Mouse (Mus musculus): Measurements from ENCODE around the gene Nfia. TPM values are rescaled to one million over a fixed set of nuclear protein-coding genes. Genes with fewer than 3 reads are reported as not detected.

The Nfia gene
- total RNA-seq, 1 experiment from 2014 or later: 16.9 TPM

DNA sequence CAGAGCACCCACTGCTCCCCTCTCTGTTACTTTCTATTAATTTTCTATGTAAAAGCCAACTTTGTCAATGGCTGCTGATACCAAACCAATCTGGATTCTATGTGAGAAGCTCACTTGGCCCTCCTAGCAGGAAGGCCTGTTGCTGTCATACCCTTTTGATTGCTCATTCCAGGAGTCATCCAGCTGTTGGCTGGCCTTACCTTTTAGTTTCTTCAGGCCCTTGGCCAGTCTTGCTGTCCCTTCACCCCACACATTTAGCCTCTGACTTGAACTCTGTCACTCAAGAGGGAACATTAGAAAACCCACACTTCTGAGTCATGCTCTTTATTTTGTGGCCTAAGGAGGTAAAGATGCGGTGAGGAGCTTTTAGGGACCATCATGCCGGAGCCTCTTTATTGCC, 91.7 kb downstream of the Nfia start:
- no peak for ATAC-seq (replicated peaks in 1 of 2; ENCODE audit: insufficient read depth in 1 of 2, low FRiP score in 2 of 2, low TSS enrichment in 1 of 2, low read depth in 1 of 2, poor library complexity in 2 of 2, severe bottlenecking in 2 of 2)

DNA sequence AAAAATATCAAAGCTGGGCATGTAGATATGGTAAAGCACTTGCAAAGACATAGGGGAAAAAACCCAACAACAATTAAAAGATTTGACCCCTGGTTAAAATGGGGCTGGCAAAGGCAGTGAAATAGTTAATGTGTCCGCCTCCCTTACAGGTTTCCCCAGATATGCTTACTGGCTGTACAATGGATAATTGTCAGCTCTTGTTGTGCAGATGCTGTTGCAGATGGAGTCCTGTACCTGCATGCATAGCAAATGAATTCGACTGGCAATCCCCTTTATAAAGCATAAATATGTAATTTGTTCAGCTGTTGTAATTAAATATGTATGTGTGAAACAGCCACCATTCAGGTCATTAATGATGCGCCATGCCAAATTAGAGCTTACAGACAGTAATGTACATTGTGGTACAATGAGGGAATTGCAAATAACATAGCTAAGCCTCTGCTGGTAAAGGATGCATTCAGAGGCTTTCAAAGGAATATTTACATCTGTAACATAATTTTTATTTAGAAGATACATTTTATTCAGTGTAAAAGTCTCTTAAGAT, 92.9 kb downstream of the Nfia start:
- ATAC-seq (replicated peaks in 1 of 2; ENCODE audit: insufficient read depth in 1 of 2, low FRiP score in 2 of 2, low TSS enrichment in 1 of 2, low read depth in 1 of 2, poor library complexity in 2 of 2, severe bottlenecking in 2 of 2): no peak

DNA sequence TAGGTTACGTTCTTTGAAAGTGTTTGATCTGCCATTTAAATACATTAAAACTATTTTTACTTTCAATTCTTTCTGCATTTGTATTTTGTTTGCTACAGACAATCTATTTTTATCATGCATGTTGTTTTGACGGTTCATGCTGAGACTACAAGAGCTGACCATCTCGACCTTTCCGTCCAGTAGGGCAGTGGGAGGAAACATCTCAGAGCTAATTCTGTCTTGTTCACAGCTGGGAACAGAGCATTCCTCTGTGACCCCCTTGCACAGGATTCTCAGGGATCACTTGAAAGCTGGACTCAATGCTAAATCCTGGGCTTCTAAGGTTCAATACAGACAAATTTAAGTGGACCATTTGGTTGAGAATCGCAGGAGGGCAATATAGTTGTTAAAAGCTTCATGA, 93.9 kb downstream of the Nfia start:
- no peak for ATAC-seq (replicated peaks in 1 of 2; ENCODE audit: insufficient read depth in 1 of 2, low FRiP score in 2 of 2, low TSS enrichment in 1 of 2, low read depth in 1 of 2, poor library complexity in 2 of 2, severe bottlenecking in 2 of 2)

DNA sequence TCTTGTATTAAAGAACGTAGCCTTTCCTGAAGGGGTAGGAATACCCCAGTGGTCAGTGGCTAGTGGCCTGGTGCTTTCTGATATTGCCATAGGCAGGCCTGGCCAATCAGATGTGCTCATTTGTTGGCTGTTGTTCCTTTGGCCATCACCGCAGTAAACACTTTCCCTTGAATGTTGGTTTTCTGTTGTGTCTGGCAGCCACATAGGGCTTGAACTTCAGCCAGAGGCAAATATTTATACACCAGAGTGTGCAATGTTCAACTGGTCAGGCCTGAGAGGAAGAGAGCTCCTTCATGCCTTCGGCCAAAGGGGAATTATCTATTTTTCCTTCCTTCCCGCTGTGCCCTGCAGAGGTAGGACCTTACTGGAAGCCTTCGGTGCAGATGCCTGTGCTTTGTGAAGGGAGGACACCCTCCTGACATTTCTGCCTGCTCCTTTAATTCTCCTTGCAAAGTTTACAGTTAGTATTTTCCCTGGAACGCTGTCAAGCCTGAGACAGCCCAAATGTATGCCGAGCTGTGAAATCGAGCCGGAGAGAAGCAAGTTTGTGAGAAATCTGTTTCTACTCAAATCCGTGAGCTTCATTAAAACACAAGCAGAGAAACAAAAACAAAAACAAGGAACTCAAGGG, 95.9 kb downstream of the Nfia start:
- no peak for ATAC-seq (replicated peaks in 1 of 2; ENCODE audit: insufficient read depth in 1 of 2, low FRiP score in 2 of 2, low TSS enrichment in 1 of 2, low read depth in 1 of 2, poor library complexity in 2 of 2, severe bottlenecking in 2 of 2)

DNA sequence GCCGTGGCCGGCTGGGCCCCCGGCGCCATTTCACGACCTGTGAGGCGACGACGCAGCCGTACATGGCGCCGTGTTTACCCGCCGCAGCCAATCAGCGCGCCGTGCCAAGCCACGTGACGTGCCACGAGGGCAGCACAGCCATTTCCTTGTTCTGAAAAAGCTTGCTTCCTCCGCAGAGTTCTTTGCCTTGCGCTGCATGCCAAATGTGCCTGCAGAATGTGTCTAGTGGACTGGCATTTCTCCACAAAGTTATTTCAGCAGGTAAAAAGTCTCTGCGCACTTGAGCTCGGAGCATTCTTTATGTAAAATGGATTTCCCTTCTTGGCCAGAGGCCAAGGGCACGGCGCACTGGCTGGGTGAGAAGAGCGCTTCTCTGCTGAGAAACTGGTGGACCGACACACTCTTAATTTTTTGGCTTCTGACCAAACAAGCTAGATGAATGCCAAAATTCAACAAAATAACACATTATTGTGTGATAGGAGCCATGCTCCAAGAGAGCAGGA, 96.5 kb downstream of the Nfia start:
- ATAC-seq (replicated peaks in 1 of 2; ENCODE audit: insufficient read depth in 1 of 2, low FRiP score in 2 of 2, low TSS enrichment in 1 of 2, low read depth in 1 of 2, poor library complexity in 2 of 2, severe bottlenecking in 2 of 2): no peak

DNA sequence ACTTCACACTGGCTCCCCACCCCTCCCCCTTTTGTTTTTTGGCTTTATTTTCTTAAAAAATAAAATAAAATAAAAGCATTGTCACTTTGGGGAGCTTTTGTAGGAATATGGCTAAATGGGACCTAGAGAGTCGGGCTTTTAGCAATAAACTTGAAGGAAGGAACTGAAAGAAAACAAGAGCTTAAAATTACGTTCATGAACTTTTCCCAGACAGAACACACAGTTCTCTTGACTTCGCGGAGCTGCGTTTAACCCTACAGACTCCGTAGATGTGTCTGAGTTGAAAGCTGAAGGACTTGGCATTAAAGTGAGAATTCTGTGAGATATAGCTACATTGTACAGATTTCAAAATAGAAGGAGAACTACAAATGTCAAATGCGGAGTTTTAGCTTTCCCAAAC, 96.9 kb downstream of the Nfia start:
- ATAC-seq (replicated peaks in 1 of 2; ENCODE audit: insufficient read depth in 1 of 2, low FRiP score in 2 of 2, low TSS enrichment in 1 of 2, low read depth in 1 of 2, poor library complexity in 2 of 2, severe bottlenecking in 2 of 2): no peak

DNA sequence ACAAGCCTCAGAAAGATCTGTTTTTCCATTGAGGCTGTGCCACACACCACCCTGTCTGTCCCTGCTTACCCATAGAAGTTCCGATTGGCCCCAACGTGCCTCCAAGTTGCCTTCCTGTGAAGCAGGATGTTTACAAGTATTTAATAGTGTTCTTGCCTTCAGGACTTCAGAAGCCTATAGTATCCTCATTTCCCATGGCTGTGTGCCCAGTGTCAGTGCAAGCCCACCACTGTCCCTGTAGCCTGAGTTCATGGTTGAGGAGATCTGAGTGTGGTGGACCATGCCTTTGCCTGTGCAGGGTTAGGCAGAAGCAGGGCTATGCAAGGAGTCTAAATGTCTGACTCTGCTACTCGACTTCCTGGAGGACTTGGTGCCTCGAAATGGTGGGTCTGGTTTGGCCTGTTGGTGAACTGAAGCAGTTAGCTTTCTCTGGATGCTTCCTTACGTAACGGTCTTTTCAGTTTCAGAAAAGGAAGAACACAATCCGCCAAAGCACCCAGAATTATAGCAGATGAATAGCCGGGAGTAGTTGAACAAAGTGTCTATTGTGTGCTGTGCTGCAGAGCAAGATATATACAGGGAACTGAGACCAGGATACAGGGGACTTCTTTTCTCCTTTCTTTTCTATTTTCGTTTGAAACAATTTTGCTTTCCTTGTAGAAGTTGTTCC, 99.4 kb downstream of the Nfia start:
- no peak for ATAC-seq (replicated peaks in 1 of 2; ENCODE audit: insufficient read depth in 1 of 2, low FRiP score in 2 of 2, low TSS enrichment in 1 of 2, low read depth in 1 of 2, poor library complexity in 2 of 2, severe bottlenecking in 2 of 2)

DNA sequence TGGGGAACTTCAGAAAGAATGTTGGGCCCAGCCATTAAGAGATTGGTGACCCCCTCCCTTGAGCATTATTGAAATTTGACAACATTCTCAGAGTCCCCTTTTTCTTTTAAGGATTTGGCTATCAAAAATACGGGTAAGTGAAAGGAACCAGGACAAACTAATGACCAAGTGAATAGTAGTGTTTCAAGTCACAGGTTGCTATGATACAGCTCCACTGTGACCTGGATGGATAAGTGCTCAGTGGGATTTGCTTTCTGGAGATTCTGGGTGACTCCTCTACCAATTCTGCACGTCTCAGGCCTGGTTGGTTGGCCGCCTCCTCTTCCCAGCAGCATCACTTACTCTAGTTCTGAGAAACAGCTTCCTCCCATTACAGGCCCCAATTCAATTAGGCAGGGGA, 102.4 kb downstream of the Nfia start:
- no peak for ATAC-seq (replicated peaks in 1 of 2; ENCODE audit: insufficient read depth in 1 of 2, low FRiP score in 2 of 2, low TSS enrichment in 1 of 2, low read depth in 1 of 2, poor library complexity in 2 of 2, severe bottlenecking in 2 of 2)

DNA sequence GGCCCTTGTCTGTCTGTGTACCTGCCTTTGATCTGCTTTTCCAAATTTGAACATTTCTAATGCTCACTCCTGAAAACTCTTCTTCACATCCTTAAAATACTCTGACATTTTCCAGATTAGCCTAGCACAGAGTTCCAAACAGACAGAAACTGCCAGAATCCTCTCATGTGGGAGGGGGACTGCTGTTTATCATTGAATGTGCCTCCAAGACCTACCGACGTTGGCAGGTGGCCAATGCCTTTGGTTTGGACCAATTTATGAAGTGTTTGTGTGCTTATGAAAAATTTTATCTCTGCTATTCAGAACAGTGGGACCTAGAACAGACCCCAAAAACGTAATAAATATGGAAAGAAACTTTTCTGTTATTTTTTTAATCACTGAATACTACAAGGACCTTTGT, 103.4 kb downstream of the Nfia start:
- no peak for ATAC-seq (replicated peaks in 1 of 2; ENCODE audit: insufficient read depth in 1 of 2, low FRiP score in 2 of 2, low TSS enrichment in 1 of 2, low read depth in 1 of 2, poor library complexity in 2 of 2, severe bottlenecking in 2 of 2)

DNA sequence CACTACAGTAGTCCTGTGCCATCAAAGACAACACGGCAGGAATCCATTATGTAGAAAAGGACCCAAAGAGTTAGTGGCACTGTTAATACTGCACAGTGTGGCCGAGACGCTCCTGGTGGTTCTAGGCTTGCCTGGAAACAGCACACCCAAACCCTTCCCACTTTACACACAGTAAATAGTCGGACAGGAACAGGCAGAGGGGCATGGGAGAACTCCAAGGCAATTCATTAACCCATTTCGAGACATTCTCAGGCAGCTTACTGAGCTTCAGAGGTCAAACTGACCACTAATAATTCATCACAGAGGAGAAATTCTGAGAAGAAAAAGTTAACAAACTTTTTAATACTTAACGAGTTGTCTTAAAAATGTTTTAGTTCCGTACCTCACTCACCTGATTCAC, 107.2 kb downstream of the Nfia start:
- ATAC-seq (replicated peaks in 1 of 2; ENCODE audit: insufficient read depth in 1 of 2, low FRiP score in 2 of 2, low TSS enrichment in 1 of 2, low read depth in 1 of 2, poor library complexity in 2 of 2, severe bottlenecking in 2 of 2): no peak

DNA sequence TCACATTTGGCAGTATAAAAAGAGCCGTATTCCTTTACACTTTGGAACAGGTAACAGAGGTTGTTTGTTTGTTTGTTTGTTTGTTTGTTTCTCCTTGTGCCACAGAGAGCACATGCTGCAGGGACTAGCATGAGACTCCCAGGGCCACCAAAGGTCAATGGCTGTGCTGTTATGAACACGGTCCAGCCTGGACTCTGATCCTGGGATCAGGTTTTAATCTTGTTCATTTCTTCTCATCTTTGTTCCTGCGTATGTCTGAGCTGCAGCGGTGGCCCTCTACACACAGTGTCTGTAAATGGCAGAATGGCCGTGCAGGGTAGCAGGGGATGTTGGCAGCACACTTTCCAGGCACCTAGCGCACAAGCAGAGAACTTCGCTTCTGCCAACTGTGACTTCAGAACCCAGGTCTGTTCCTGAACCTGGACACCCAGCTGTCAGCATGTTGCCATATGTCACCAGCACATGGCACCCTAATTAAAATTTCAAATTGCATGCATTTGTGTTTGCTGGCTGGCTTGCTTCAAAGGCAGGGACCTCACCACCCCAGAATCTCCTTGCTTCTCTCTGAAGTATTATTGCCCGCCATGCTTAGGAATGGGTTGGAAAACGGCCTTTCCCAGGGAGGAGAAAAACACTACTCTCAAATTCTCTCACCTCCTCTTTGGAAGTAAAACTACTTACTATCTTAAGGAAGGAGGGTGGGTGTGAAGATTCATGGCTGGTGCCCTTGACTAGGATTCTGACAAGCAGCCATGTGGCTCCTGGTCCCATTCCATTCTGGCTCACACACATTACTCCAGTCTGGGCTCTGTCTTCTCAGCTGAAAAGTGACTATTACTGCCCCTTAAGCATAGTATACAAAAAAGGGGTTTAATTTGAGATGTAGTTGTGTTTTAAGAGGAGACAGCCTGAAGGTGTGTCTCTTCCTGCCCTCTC, 107.9 kb downstream of the Nfia start:
- no peak for ATAC-seq (replicated peaks in 1 of 2; ENCODE audit: insufficient read depth in 1 of 2, low FRiP score in 2 of 2, low TSS enrichment in 1 of 2, low read depth in 1 of 2, poor library complexity in 2 of 2, severe bottlenecking in 2 of 2)

DNA sequence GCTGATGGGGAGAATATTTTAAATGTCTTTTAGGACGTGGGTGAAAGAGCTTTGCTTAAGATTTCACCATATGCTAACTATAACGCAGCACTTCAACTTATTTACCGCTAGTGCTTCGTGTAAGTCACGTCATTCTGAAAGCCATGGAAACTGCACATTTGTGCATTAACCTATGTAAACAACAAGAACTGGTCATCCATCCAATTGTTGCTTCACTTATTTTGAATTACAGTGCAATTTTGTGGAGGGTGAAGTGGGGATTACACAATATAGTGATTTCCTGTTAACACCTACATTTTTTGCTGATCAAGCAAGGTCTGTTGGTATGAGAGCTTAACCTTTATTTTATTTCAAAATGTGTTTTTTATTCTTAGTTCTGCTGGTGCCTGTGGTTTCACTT, 113.0 kb downstream of the Nfia start:
- ATAC-seq (replicated peaks in 1 of 2; ENCODE audit: insufficient read depth in 1 of 2, low FRiP score in 2 of 2, low TSS enrichment in 1 of 2, low read depth in 1 of 2, poor library complexity in 2 of 2, severe bottlenecking in 2 of 2): no peak; a peak in 1 of 4 replicates

DNA sequence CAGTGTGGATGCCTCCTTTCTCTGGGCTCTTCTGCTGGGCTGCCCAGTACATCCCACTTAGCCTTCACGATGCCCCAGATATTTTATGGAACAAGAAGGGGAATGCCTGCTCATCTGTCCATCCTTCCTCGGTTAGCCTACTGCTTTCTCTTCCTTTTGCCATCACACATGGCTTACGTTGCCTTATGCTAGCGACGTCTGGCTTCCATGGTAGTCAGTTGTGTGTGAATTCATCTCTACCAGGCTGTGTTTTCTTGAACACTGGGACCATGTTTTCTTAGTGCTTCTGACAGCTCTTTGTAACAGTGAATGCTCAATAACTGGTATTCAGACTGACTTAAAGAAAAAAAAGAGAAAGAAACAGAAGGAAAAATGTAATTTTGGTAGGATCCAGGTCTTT, 113.7 kb downstream of the Nfia start:
- no peak for ATAC-seq (replicated peaks in 1 of 2; ENCODE audit: insufficient read depth in 1 of 2, low FRiP score in 2 of 2, low TSS enrichment in 1 of 2, low read depth in 1 of 2, poor library complexity in 2 of 2, severe bottlenecking in 2 of 2)

DNA sequence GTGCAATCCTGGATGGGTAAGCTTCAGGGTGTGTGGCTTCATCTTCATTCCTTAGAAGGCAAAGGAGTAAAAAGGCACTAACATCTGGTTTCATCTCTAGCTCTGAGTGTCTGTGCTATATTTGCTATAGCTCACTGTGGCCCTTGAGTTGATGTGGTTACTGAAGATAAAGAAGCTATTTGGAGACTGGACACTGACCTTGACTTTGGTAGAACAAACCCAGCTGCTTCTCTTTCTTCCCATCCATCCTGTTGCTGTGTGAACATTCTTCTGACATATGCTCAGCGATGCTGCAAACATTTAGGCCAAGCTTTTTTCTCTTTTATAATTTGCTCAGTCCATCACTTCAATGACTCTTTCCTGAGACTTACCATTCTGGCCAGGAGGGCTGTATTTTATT, 114.7 kb downstream of the Nfia start:
- no peak for ATAC-seq (replicated peaks in 1 of 2; ENCODE audit: insufficient read depth in 1 of 2, low FRiP score in 2 of 2, low TSS enrichment in 1 of 2, low read depth in 1 of 2, poor library complexity in 2 of 2, severe bottlenecking in 2 of 2)

DNA sequence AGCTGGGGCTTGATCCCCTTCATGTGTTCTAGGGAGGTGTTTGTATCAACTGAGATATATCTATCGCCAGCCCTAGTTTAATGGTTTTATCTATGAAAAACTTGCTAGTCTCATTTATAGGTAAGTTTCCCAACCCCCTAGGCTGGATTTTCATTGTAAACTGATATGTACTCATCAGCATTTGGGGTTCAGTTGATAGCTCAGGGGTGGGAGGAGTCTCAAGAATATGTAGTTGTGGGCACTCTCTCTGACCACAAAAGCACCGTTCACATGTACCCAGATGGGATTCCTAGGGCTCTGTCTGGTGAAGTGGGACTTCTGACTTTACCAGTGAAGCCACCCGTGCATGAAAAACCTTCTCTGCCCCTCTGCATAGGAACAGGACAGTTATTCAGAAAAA, 118.5 kb downstream of the Nfia start:
- 0 out of 4 replicates have a peak, but pooled peaks of 1 of the 2 experiments have one; percentile 24 for ATAC-seq (replicated peaks in 1 of 2; ENCODE audit: insufficient read depth in 1 of 2, low FRiP score in 2 of 2, low TSS enrichment in 1 of 2, low read depth in 1 of 2, poor library complexity in 2 of 2, severe bottlenecking in 2 of 2)

DNA sequence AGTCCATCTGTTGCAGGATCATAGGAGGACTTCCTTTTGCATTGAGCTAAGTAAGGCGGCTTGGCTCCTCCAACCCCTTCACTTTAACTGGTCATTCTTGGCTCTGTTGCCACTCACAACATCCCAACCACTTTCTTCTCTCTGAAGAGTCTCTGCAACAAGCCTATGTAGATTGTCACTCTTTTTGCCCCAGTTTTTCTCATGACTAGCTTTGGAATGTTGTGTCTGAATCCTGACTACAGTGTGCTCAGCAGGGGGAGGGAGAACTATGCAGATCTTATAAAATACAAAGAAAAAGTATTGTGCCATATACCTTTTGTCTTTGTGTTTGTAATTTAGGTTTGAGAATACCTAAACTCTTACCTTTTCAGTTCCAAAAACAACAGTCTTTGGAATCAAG, 119.1 kb downstream of the Nfia start:
- no peak for ATAC-seq (replicated peaks in 1 of 2; ENCODE audit: insufficient read depth in 1 of 2, low FRiP score in 2 of 2, low TSS enrichment in 1 of 2, low read depth in 1 of 2, poor library complexity in 2 of 2, severe bottlenecking in 2 of 2)

DNA sequence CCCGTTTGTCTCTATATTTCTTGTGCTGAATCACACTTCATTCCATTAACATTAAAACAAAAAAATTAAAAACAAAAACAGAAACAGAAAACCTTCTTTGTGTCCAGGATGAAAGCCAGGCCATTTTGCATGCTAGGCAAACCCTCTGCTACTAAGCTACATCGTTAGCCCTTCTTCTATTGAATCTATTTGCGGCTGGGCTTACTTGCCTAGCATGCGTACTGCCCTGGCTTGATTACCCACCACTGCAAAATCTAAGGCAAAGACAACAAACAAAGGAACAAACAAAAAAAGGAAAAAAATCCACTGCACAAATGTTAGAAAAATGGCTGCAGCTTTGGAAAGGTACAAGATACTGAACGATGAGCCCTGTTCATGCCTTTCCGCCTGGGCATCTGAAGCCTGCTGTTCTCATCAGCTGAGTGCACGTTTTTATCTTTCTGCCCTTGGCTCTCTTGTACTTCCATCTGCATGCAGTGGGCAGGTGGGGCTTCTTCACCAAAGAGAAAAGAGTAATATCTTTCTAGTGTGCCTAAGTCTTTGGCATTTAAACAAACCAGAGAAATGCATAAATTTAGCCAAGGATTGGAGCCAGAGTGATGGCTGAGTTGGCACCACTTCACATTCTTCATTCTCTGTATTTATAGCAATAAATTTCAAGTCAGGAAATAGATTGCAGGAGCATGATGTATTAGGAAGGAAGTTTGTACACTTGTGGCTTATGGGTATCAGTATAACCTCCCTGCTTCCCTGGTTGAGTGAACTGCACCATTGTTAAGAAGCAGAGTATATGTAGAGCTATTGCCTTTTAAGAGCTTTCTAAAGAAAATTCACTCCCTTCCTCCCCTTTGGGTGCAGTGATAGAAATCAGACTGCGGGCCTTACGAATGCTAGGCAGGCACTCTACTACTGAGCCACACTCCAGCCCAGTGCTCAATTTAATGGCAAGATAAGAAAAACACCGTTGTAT, 121.7 kb downstream of the Nfia start:
- peak; percentile 71 to 87 for ATAC-seq (replicated peaks in 1 of 2; ENCODE audit: insufficient read depth in 1 of 2, low FRiP score in 2 of 2, low TSS enrichment in 1 of 2, low read depth in 1 of 2, poor library complexity in 2 of 2, severe bottlenecking in 2 of 2)
